Mouse (Mus musculus) cerebellum, adult (tissue): Measurements from ENCODE around the gene Cd101.

Source experiments
- ATAC-seq: cut with Nextera tagmentation; 2 replicates; pipeline ENCODE4 v1.9.2; 2017; ENCODE audit warnings: mild to moderate bottlenecking, moderate library complexity, mixed read lengths; ENCODE audit not compliant: insufficient number of reproducible peaks, low FRiP score, low TSS enrichment

Gene Cd101

GRCm38 (mm10) chr3:101007112-101007782, 22.1 kb downstream of the Cd101 start:
- no peak for ATAC-seq

GRCm38 (mm10) chr3:101005392-101005791, 24.0 kb downstream of the Cd101 start:
- ATAC-seq, result no peak

GRCm38 (mm10) chr3:101003575-101004356, 25.6 kb downstream of the Cd101 start:
- ATAC-seq, result no peak

- no peak for ATAC-seq
Observed at GRCm38 (mm10) chr3:100999732-101000131, 29.6 kb downstream of the Cd101 start.

- ATAC-seq, result no peak
Observed at GRCm38 (mm10) chr3:100998904-100999340, 30.4 kb downstream of the Cd101 start.

GRCm38 (mm10) chr3:100997785-100998570, 31.4 kb downstream of the Cd101 start:
- no peak for ATAC-seq

GRCm38 (mm10) chr3:100994252-100994651, 35.1 kb downstream of the Cd101 start:
- ATAC-seq, result no peak

GRCm38 (mm10) chr3:100993718-100994117, 35.6 kb downstream of the Cd101 start:
- no peak for ATAC-seq

- ATAC-seq, result no peak
Observed at GRCm38 (mm10) chr3:100993158-100993557, 36.2 kb downstream of the Cd101 start.

GRCm38 (mm10) chr3:100990231-100990630, 39.1 kb downstream of the Cd101 start:
- ATAC-seq, result no peak

- ATAC-seq, result no peak
Observed at GRCm38 (mm10) chr3:100989417-100989816, 39.9 kb downstream of the Cd101 start.

GRCm38 (mm10) chr3:100979290-100979689, 50.1 kb downstream of the Cd101 start:
- ATAC-seq, result no peak

- ATAC-seq, result no peak
Observed at GRCm38 (mm10) chr3:100973906-100974305, 55.5 kb downstream of the Cd101 start.

- peak; percentile 97 for ATAC-seq
Observed at GRCm38 (mm10) chr3:100969176-100969917, 60.0 kb downstream of the Cd101 start, which contains the start of gene Ttf2. TSS of gene Ttf2 (minus strand) at chr3:100969663.

- ATAC-seq, result no peak; the same call in 1 of the 2 replicates
Observed at GRCm38 (mm10) chr3:100963849-100964542, 65.4 kb downstream of the Cd101 start.

GRCm38 (mm10) chr3:100961501-100961900, 67.9 kb downstream of the Cd101 start:
- no peak for ATAC-seq

GRCm38 (mm10) chr3:100961007-100961406, 68.3 kb downstream of the Cd101 start:
- no peak for ATAC-seq

- no peak for ATAC-seq
Observed at GRCm38 (mm10) chr3:100954616-100955015, 74.7 kb downstream of the Cd101 start.

- ATAC-seq, result no peak
Observed at GRCm38 (mm10) chr3:100951531-100951930, 77.8 kb downstream of the Cd101 start.

- no peak for ATAC-seq
Observed at GRCm38 (mm10) chr3:100947286-100947685, 82.1 kb downstream of the Cd101 start.
